Mouse (Mus musculus): ENCODE results near the gene Nop9. TPM values are rescaled to one million over a fixed set of nuclear protein-coding genes. Genes with fewer than 3 reads are reported as not detected.

Gene Nop9
- polyA plus RNA-seq, 1 experiment from 2014 or later, result 26.2 TPM

DNA sequence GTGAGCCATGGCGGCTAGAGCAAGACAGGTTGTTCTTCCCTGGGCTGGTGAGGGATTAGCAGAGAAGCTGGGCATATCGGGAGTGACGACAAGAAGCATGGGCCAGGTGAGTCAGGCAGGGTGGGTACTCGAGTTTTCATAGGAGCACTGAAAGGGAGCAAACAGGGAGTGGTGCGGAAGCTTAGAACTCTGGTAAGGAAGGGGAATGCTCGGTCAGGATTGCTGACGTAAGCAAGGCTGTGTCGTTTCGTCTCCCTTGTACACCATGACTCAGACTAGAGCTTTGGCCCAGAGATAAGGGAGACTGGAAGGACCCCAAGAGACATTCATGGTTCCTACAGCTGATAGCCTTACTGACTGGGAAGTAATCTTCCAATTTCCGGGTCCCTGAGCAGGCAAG is 11.6 kb upstream of the Nop9 start:
- Histone ChIP-seq H3K9ac (ENCODE audit: low read depth, low read length) (no peak overlapping the region), H3K9me3 (replicated peaks; ENCODE audit: low read length) (no peaks in the 10 kb centered on the region), H3K4me2 (ENCODE audit: low read length) (no peak overlapping the region), H3K27ac (no peak overlapping the region), H3K27me3 (ENCODE audit: insufficient read depth, low read length) (no peaks in the 10 kb centered on the region), H3K4me1 (replicated peaks; ENCODE audit: insufficient read depth, low read length) (no peaks in the 10 kb centered on the region), H3K4me3 (replicated peaks; ENCODE audit: low read depth, low read length) (no peak overlapping the region), H3K36me3 (ENCODE audit: insufficient read depth, low read length) (peaks cover 6% of the 10 kb centered on the region; the same call in 1 of the 2 replicates)
- TF ChIP-seq CTCF (IDR thresholded peaks at IDR 0.05; ENCODE audit: low read depth), result no peak
- DNase-seq (ENCODE audit: low spot score) (no peak), ATAC-seq (replicated peaks; ENCODE audit: low FRiP score, low read depth) (no peak)
- whole genome bisulfite sequencing, result 77% methylated on average over 10 of the region's 10 CpGs

DNA sequence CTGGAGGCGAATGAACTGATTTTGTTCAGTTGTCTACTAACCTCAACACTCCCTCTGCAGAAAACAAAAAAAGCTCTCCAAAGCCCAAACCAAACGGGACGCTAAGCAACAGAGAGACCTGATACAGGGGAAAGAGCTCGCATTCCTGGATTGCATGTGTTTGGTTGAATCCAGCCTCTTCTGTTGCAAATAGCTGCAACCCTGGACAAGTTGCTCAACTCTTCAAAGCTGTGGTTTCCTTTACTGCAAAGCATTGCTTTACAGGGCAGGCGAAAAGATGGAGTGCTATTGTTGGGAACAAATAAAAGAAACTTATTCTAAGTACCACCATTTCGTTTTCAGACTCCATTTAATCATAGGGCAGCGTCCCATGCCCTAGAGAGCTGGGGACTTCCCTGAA is 10.6 kb upstream of the Nop9 start:
- Histone ChIP-seq H3K4me1 (replicated peaks; ENCODE audit: insufficient read depth, low read length) (no peaks in the 10 kb centered on the region), H3K27me3 (ENCODE audit: insufficient read depth, low read length) (no peaks in the 10 kb centered on the region), H3K9me3 (replicated peaks; ENCODE audit: low read length) (no peaks in the 10 kb centered on the region), H3K9ac (ENCODE audit: low read depth, low read length) (no peak overlapping the region), H3K4me2 (ENCODE audit: low read length) (no peak overlapping the region), H3K36me3 (ENCODE audit: insufficient read depth, low read length) (peaks cover 16% of the 10 kb centered on the region), H3K27ac (no peak overlapping the region), H3K4me3 (replicated peaks; ENCODE audit: low read depth, low read length) (no peak overlapping the region)
- 74% methylated on average over 7 of the region's 7 CpGs for WGBS
- ATAC-seq (replicated peaks; ENCODE audit: low FRiP score, low read depth) (no peak), DNase-seq (ENCODE audit: low spot score) (no peak)
- TF ChIP-seq CTCF (IDR thresholded peaks at IDR 0.05; ENCODE audit: low read depth), result no peak

DNA sequence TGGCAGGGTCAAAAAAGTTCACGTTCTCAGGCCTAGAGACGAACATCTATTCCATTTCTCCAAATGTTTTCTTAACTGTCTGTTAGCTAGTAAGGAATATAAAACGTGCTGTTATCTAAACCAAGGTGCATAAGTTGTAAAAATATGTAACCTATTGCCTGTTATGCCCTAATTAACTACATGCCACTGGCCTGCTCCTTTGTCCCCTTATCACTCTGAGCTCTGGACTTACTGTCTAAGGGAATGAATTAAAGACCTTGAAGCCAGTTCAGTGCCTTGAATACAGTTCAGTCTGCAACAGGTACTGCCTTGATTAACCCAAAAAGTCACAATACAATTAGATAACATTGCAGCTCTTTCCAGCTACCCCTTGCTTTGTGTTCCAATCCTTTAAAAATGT is 10.2 kb upstream of the Nop9 start:
- H3K4me1 ChIP-seq (replicated peaks; ENCODE audit: insufficient read depth, low read length), result no peaks in the 10 kb centered on the region
- H3K27me3 ChIP-seq (ENCODE audit: insufficient read depth, low read length), result no peaks in the 10 kb centered on the region
- H3K36me3 ChIP-seq (ENCODE audit: insufficient read depth, low read length), result peaks cover 21% of the 10 kb centered on the region
- 38% methylated on average over 3 of the region's 3 CpGs for WGBS
- no peak overlapping the region for H3K27ac ChIP-seq
- ATAC-seq (replicated peaks; ENCODE audit: low FRiP score, low read depth) (no peak), DNase-seq (ENCODE audit: low spot score) (no peak)
- no peak overlapping the region for H3K4me2 ChIP-seq (ENCODE audit: low read length)
- H3K9ac ChIP-seq (ENCODE audit: low read depth, low read length), result no peak overlapping the region
- no peaks in the 10 kb centered on the region for H3K9me3 ChIP-seq (replicated peaks; ENCODE audit: low read length)
- TF ChIP-seq CTCF (IDR thresholded peaks at IDR 0.05; ENCODE audit: low read depth), result no peak
- H3K4me3 ChIP-seq (replicated peaks; ENCODE audit: low read depth, low read length), result no peak overlapping the region

DNA sequence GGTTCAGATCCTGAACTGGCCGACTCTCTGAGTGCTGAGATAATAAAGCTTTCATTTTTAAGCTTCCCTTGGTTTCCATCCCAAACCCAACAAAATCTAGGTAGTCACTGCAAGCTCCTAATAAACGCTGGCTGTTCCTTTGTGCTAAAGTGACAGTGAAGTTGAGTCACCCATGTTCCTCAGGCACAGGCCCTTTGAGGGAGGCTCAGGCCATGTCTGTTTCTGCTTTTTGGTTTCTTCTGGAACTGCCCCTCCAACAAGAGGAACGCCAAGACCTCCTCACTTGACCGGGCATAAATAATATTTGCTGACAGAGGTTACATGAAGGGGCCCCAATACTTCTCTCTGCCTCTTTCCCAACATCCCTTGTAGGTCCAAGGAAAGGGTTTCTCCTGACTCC is 9.7 kb upstream of the Nop9 start:
- H3K4me2 ChIP-seq (ENCODE audit: low read length), result no peak overlapping the region
- H3K9ac ChIP-seq (ENCODE audit: low read depth, low read length), result no peak overlapping the region
- H3K4me3 ChIP-seq (replicated peaks; ENCODE audit: low read depth, low read length), result no peak overlapping the region
- no peak overlapping the region for H3K27ac ChIP-seq
- 77% methylated on average over 4 of the region's 4 CpGs for WGBS
- no peak for TF ChIP-seq CTCF (IDR thresholded peaks at IDR 0.05; ENCODE audit: low read depth)
- H3K27me3 ChIP-seq (ENCODE audit: insufficient read depth, low read length), result no peaks in the 10 kb centered on the region
- peaks cover 25% of the 10 kb centered on the region for H3K36me3 ChIP-seq (ENCODE audit: insufficient read depth, low read length)
- no peak for ATAC-seq (replicated peaks; ENCODE audit: low FRiP score, low read depth)
- no peaks in the 10 kb centered on the region for H3K9me3 ChIP-seq (replicated peaks; ENCODE audit: low read length)
- H3K4me1 ChIP-seq (replicated peaks; ENCODE audit: insufficient read depth, low read length), result no peaks in the 10 kb centered on the region
- DNase-seq (ENCODE audit: low spot score), result no peak

DNA sequence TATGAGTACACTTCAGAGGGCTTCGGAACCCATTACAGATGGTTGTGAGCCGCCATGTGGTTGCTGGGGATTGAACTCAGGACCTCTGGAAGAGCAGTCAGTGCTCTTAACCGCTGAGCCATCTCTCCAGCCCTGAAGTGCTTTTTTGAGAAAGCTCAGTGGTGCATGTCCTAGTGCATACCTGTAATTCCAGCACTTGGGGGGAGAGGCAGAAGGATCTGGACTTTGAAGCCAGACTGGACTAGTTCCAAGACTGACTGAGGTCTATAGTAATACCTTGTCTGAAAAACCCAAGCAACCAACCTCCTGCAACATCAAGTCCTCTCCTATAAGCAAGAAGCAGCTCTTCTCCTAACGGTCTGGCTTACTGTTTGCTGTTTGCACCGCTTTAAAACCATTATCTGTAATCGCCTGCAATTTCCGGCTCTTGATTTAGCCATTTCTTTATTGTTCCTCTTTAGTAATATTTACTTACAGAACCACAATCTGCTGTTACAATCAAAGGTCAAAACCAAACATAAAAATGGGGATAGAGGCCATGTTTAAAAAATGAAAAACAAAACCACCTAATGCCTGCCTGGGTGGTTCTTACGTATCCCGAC is 8.3 kb upstream of the Nop9 start:
- DNase-seq (ENCODE audit: low spot score), result peak; percentile 44
- no peak overlapping the region for H3K4me2 ChIP-seq (ENCODE audit: low read length)
- H3K27me3 ChIP-seq (ENCODE audit: insufficient read depth, low read length), result no peaks in the 10 kb centered on the region
- peaks cover 37% of the 10 kb centered on the region for H3K36me3 ChIP-seq (ENCODE audit: insufficient read depth, low read length)
- no peaks in the 10 kb centered on the region for H3K9me3 ChIP-seq (replicated peaks; ENCODE audit: low read length)
- WGBS, result 70% methylated on average over 9 of the region's 9 CpGs
- no peak overlapping the region for H3K4me3 ChIP-seq (replicated peaks; ENCODE audit: low read depth, low read length)
- no peaks in the 10 kb centered on the region for H3K4me1 ChIP-seq (replicated peaks; ENCODE audit: insufficient read depth, low read length)
- ATAC-seq (replicated peaks; ENCODE audit: low FRiP score, low read depth), result peak; percentile 76
- no peak overlapping the region for H3K9ac ChIP-seq (ENCODE audit: low read depth, low read length)
- H3K27ac ChIP-seq, result 0 out of 2 replicates have a peak overlapping the region, but pooled peaks have one; percentile 8
- TF ChIP-seq CTCF (IDR thresholded peaks at IDR 0.05; ENCODE audit: low read depth), result no peak

DNA sequence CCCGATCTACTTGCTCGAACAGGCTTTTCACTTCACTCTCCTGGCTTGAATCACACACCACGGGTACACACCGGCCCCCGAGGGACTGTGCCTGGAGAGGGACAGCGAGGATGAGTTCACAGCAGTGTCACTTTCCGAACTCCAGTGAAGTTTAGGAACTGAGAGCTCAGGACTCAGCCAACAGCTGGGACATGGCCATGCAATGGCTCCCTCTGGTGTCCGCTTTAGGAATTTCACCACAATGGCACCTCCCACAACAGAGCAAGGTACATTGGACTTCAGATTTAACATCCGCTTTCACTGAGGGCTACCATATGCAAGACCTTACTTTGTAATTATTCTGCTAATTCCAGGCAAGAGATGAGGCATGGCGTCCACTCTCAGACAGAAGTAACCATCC is 1.8 kb upstream of the Nop9 start:
- 17% methylated on average over 10 of the region's 10 CpGs for WGBS
- Histone ChIP-seq H3K4me3 (replicated peaks; ENCODE audit: low read depth, low read length) (no peak overlapping the region), H3K36me3 (ENCODE audit: insufficient read depth, low read length) (peaks cover 32% of the 10 kb centered on the region), H3K27ac (no peak overlapping the region), H3K9me3 (replicated peaks; ENCODE audit: low read length) (no peaks in the 10 kb centered on the region), H3K27me3 (ENCODE audit: insufficient read depth, low read length) (no peaks in the 10 kb centered on the region), H3K4me2 (ENCODE audit: low read length) (peak overlapping the region; percentile 41), H3K4me1 (replicated peaks; ENCODE audit: insufficient read depth, low read length) (peaks cover 14% of the 10 kb centered on the region), H3K9ac (ENCODE audit: low read depth, low read length) (no peak overlapping the region)
- DNase-seq (ENCODE audit: low spot score), result peak; percentile 89
- TF ChIP-seq CTCF (IDR thresholded peaks at IDR 0.05; ENCODE audit: low read depth), result peak; percentile 99
- ATAC-seq (replicated peaks; ENCODE audit: low FRiP score, low read depth), result peak; percentile 69

DNA sequence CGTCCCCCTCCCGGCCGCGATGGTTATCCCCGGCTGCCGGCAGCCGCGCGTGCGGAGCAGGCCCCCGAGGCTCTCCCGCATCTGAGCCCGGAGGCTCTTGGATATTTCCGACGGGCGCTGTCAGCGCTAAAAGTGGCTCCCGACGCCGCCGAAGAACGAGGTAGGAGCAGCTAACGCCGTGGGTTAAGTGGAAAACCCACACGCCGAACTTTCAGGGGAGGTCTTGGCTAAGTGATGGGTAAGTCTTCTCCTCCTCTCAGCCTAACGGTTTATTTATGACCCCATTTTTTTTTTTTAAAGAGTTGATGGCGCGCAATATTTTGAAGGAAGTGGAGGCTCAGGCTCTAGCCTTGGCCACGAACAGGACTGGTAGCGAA is 356 bp downstream of the Nop9 start:
- H3K4me3 ChIP-seq (replicated peaks; ENCODE audit: low read depth, low read length), result peak overlapping the region; percentile 70
- TF ChIP-seq CTCF (IDR thresholded peaks at IDR 0.05; ENCODE audit: low read depth), result no peak
- peaks cover 21% of the 10 kb centered on the region for H3K36me3 ChIP-seq (ENCODE audit: insufficient read depth, low read length)
- H3K9ac ChIP-seq (ENCODE audit: low read depth, low read length), result peak overlapping the region; percentile 77
- H3K4me1 ChIP-seq (replicated peaks; ENCODE audit: insufficient read depth, low read length), result peaks cover 14% of the 10 kb centered on the region
- under 1% methylated on average over 31 of the region's 31 CpGs for WGBS
- no peaks in the 10 kb centered on the region for H3K9me3 ChIP-seq (replicated peaks; ENCODE audit: low read length)
- DNase-seq (ENCODE audit: low spot score), result no peak
- ATAC-seq (replicated peaks; ENCODE audit: low FRiP score, low read depth), result no peak
- H3K27me3 ChIP-seq (ENCODE audit: insufficient read depth, low read length), result no peaks in the 10 kb centered on the region
- H3K27ac ChIP-seq, result peak overlapping the region; percentile 51; the same call in 1 of the 2 replicates
- peak overlapping the region; percentile 88 for H3K4me2 ChIP-seq (ENCODE audit: low read length)
